Mouse (Mus musculus) heart, postnatal 0 days (tissue): Measurements from ENCODE around the gene Sigmar1. TPM values are rescaled to one million over a fixed set of nuclear protein-coding genes. Genes with fewer than 3 reads are reported as not detected.
"Not testable (repeated sequence)": the region's sequence is repeated elsewhere in the genome, so short reads cannot be mapped to it uniquely, and the experiment has no call there.

Experiments used
- ATAC-seq: fragments of 200-750 bp; cut with Nextera tagmentation; 2 replicates; pipeline ENCODE4 v1.8.0; 2017; ENCODE audit warnings: low read depth, moderate number of reproducible peaks, moderate library complexity; ENCODE audit not compliant: insufficient read depth
- DNase-seq: peaks from one replicate; pipeline ENCODE4 v3.0.0-alpha.2; 2016; ENCODE audit warnings: low spot score
- H3K27ac ChIP-seq: fragments of 300-500 bp; sonication (generic); 2 replicates; pipeline ENCODE4 v1.5.1; 2014; ENCODE audit warnings: low read depth, mild to moderate bottlenecking
- H3K27me3 ChIP-seq: fragments of 300-500 bp; sonication (generic); 2 replicates; pipeline ENCODE4 v1.6.1; 2014; ENCODE audit warnings: low read length, mixed read lengths; ENCODE audit not compliant: control insufficient read depth, insufficient read depth
- H3K36me3 ChIP-seq: fragments of 300-500 bp; sonication (generic); replicated peaks from 2 replicates; pipeline ENCODE4 v1.6.1; 2014; ENCODE audit warnings: low read length, mixed read lengths; ENCODE audit not compliant: control insufficient read depth, insufficient read depth
- H3K4me1 ChIP-seq: fragments of 300-500 bp; sonication (generic); 2 replicates; pipeline ENCODE4 v1.6.1; 2014; ENCODE audit warnings: antibody characterized with exemption; ENCODE audit not compliant: control insufficient read depth, insufficient read depth
- H3K4me2 ChIP-seq: fragments of 300-500 bp; sonication (generic); 2 replicates; pipeline ENCODE4 v1.6.1; 2014; ENCODE audit warnings: low read depth, mild to moderate bottlenecking, low read length, moderate library complexity
- H3K4me3 ChIP-seq: fragments of 300-500 bp; sonication (generic); 2 replicates; pipeline ENCODE4 v1.5.1; 2014; ENCODE audit warnings: low read depth, low read length
- H3K9ac ChIP-seq: fragments of 300-500 bp; sonication (generic); replicated peaks from 2 replicates; pipeline ENCODE4 v1.6.1; 2014; ENCODE audit warnings: low read depth, low read length, mixed read lengths
- H3K9me3 ChIP-seq: fragments of 300-500 bp; sonication (generic); replicated peaks from 2 replicates; pipeline ENCODE4 v1.6.1; 2016; ENCODE audit warnings: low read length; ENCODE audit not compliant: control insufficient read depth
- WGBS: fragments of 180-500 bp; shearing (Covaris S2); extraction: QIAGEN DNeasy Blood & Tissue Kit; methylation state at CpG from one replicate; pipeline ENCODE4 v1.1.7; 2014; 5-methylcytosine and 5-hydroxymethylcytosine counted together
- polyA plus RNA-seq: library from polyadenylated mRNA; unstranded; fragments of >200 nt; fragmentation: Nextera tagmentation; extraction: Ambion mirVana; gene quantifications from 2 replicates; pipeline ENCODE4 v1.2.1, GENCODE M21; 2015
- total RNA-seq: library from RNA; depleted of rRNA; stranded (reverse); fragments of >200 nt; gene quantifications from 2 replicates; pipeline ENCODE4 v1.2.3, GENCODE M21; 2014; ENCODE audit warnings: low replicate concordance; rRNA removed

The Sigmar1 gene
- total and polyA plus RNA-seq, 2 experiments from 2014 or later: 33.4 to 57.4 TPM

DNA sequence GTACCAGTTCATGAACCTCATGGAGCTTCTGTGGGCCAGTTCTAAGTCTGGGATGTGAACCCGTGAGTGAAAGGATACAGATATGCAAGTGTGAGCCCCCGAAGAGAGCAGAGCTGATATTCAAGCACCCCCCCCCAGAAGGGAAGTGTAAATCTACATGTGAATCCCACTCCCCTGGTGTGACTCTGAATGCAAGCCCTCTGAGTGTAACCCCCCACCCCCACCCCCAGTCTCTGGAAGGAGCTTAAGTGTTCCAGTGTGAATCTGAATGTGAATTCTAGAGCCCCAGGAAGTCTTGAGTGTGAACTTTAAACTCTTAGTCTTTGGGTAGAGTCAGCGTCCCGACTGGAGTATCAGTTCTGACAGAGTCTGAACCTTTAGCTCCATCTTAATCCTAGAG is 62.4 kb downstream of the Sigmar1 start:
- H3K4me2 ChIP-seq, H3K9me3 ChIP-seq, H3K27ac ChIP-seq, H3K9ac ChIP-seq, ATAC-seq, H3K36me3 ChIP-seq, H3K4me1 ChIP-seq, H3K27me3 ChIP-seq, H3K4me3 ChIP-seq, DNase-seq: not testable (repeated sequence)
- 29% methylated on average over 4 of the region's 4 CpGs for WGBS

DNA sequence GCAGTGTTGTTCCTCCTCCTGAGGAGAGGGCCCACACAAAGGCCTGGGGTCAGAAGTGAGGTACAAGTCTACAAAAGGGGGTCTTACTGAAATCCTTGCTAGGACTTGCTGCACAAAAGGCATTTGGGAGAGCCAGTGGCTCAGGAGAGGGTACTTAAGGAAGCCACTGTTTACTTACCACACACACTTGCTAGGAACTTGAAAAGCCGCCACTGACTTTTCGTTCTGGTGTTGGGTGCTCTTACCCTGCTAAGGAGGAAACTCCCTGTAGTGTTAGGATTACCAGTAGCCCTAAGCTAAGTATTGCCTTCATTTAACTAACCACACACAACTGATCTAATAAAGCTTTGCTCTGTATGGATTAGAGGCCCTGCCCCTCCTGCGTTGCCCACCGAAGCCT is 65.9 kb downstream of the Sigmar1 start:
- H3K4me2 ChIP-seq, H3K4me3 ChIP-seq, H3K9ac ChIP-seq, H3K4me1 ChIP-seq, H3K36me3 ChIP-seq, H3K27me3 ChIP-seq, H3K9me3 ChIP-seq, ATAC-seq, H3K27ac ChIP-seq, DNase-seq: not testable (repeated sequence)
- WGBS: no CpG with 5 or more reads among the region's 4 CpGs

DNA sequence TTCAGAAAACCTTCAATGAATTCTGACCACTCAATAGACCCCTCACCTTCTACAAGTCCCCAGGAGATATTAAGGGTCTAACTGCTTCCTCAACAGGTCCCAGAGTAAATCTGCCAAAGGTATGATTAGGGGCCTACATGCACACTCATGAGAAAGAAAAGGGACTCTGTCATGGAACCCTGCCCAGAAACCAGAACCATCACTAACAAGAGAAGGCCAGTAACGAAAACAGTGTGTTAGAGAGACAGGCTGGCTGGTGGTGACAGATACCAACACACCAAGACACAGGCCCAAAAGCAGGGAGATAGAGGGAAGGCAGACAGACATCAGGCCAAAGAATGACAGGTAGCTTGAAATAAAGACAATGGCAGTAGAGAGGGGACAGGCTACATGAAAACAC is 67.4 kb downstream of the Sigmar1 start:
- not testable (repeated sequence) for H3K27me3 ChIP-seq, H3K4me2 ChIP-seq, H3K9ac ChIP-seq, H3K4me3 ChIP-seq, H3K36me3 ChIP-seq, DNase-seq, H3K9me3 ChIP-seq, ATAC-seq, H3K4me1 ChIP-seq, H3K27ac ChIP-seq
- 54% methylated on average over 1 of the region's 1 CpGs for WGBS

Other genes starting within 250 kb of the Sigmar1 start
- not detected in 2 replicates for gene 1110017D15Rik, start 238.8 kb downstream of the Sigmar1 start, total RNA-seq
- gene 1110017D15Rik, start 238.8 kb downstream of the Sigmar1 start, polyA plus RNA-seq: 0.18 and 1.0 TPM in 2 replicates
- gene Fam219a, start 186.6 kb downstream of the Sigmar1 start, total RNA-seq: 4.0 and 10.7 TPM in 2 replicates
- 2.3 and 3.1 TPM in 2 replicates for gene Fam219a, start 186.6 kb downstream of the Sigmar1 start, polyA plus RNA-seq
- 2.2 and 12.9 TPM in 2 replicates for gene Dnaic1, start 186.4 kb downstream of the Sigmar1 start, total RNA-seq
- 1.8 and 2.1 TPM in 2 replicates for gene Dnaic1, start 186.4 kb downstream of the Sigmar1 start, polyA plus RNA-seq
- 5.8 and 12.7 TPM in 2 replicates for gene Enho, start 115.8 kb downstream of the Sigmar1 start, total RNA-seq
- gene Enho, start 115.8 kb downstream of the Sigmar1 start, polyA plus RNA-seq: 4.0 and 4.3 TPM in 2 replicates
- 0.31 TPM in 1 of 2 replicates, not detected in the other for gene Cntfr, start 59.1 kb downstream of the Sigmar1 start, total RNA-seq
- gene Cntfr, start 59.1 kb downstream of the Sigmar1 start, polyA plus RNA-seq: 0.38 and 0.41 TPM in 2 replicates
- 77.1 and 110 TPM in 2 replicates for gene Il11ra1, start 56.2 kb downstream of the Sigmar1 start, total RNA-seq
- gene Il11ra1, start 56.2 kb downstream of the Sigmar1 start, polyA plus RNA-seq: 104 and 116 TPM in 2 replicates
- gene Rpp25l, start 42.6 kb downstream of the Sigmar1 start, total RNA-seq: 49.6 and 49.8 TPM in 2 replicates
- 38.9 and 40.2 TPM in 2 replicates for gene Rpp25l, start 42.6 kb downstream of the Sigmar1 start, polyA plus RNA-seq
- gene Dctn3, start 33.0 kb downstream of the Sigmar1 start, total RNA-seq: 81.6 and 121 TPM in 2 replicates
- 161 and 165 TPM in 2 replicates for gene Dctn3, start 33.0 kb downstream of the Sigmar1 start, polyA plus RNA-seq
- not detected in 2 replicates for gene Arid3c, start 25.0 kb downstream of the Sigmar1 start, total RNA-seq
- not detected in 2 replicates for gene Arid3c, start 25.0 kb downstream of the Sigmar1 start, polyA plus RNA-seq
- gene Galt, start 929 bp downstream of the Sigmar1 start, total RNA-seq: 95.0 and 96.8 TPM in 2 replicates
- gene Galt, start 929 bp downstream of the Sigmar1 start, polyA plus RNA-seq: 69.8 and 70.9 TPM in 2 replicates
- 48.5 and 73.7 TPM in 2 replicates for gene Ccl27a, start 18.1 kb upstream of the Sigmar1 start, total RNA-seq
- gene Ccl27a, start 18.1 kb upstream of the Sigmar1 start, polyA plus RNA-seq: 49.4 and 49.6 TPM in 2 replicates
- gene Gm21541, start 147.5 kb upstream of the Sigmar1 start, total RNA-seq: not detected in 2 replicates
- not detected in 2 replicates for gene Gm21541, start 147.5 kb upstream of the Sigmar1 start, polyA plus RNA-seq
- 0.89 TPM in 1 of 2 replicates, not detected in the other for gene Gm20878, start 185.4 kb upstream of the Sigmar1 start, total RNA-seq
- gene Gm20878, start 185.4 kb upstream of the Sigmar1 start, polyA plus RNA-seq: 0.92 and 1.1 TPM in 2 replicates
- gene Fam205a4, start 209.9 kb upstream of the Sigmar1 start, total RNA-seq: not detected in 2 replicates
- 0.03 TPM in 1 of 2 replicates, not detected in the other for gene Fam205a4, start 209.9 kb upstream of the Sigmar1 start, polyA plus RNA-seq